Mouse (Mus musculus) brown adipose tissue, adult 24 weeks (tissue): ENCODE measurements around the gene Dpm2. TPM values are rescaled to one million over a fixed set of nuclear protein-coding genes. Genes with fewer than 3 reads are reported as not detected.

Source experiments
- H3K27ac ChIP-seq: fragments of 200-500 bp; replicated peaks from 2 replicates; pipeline ENCODE4 v1.5.1; 2012; ENCODE audit warnings: low read depth, mild to moderate bottlenecking, low read length
- H3K4me1 ChIP-seq: fragments of 200-500 bp; 2 replicates; pipeline ENCODE4 v1.6.1; 2012; ENCODE audit warnings: low read length, mixed read lengths; ENCODE audit not compliant: control insufficient read depth, insufficient read depth, insufficient read length
- H3K4me3 ChIP-seq: fragments of 200-500 bp; 2 replicates; pipeline ENCODE4 v1.5.1; 2012; ENCODE audit warnings: low read depth, mild to moderate bottlenecking, low read length, moderate library complexity; ENCODE audit not compliant: insufficient read depth
- polyA plus RNA-seq: library from polyadenylated mRNA; stranded (reverse); fragments of >200 nt; gene quantifications from 2 replicates; pipeline ENCODE4 v1.2.4, GENCODE M21; 2012; ENCODE audit not compliant: missing spikeins, insufficient read depth, insufficient read length

Dpm2 gene
- 31.2 and 37.5 TPM in 2 replicates for polyA plus RNA-seq

- Histone ChIP-seq H3K4me1 (no peaks in the 10 kb centered on the region), H3K4me3 (peak within 1 kb of the TSS; percentile 68), H3K27ac (peak within 1 kb of the TSS; percentile 62)
These were observed at the start of gene Dpm2 for GRCm38 (mm10) chr2:32570698-32571494. Gene Dpm2 (plus strand): TSS chr2:32570858.

- H3K27ac ChIP-seq: peak overlapping the region; percentile 41; the same call in 1 of the 2 replicates
- no peak overlapping the region for H3K4me3 ChIP-seq
These were observed 46.1 kb upstream of the Dpm2 start for GRCm38 (mm10) chr2:32524536-32525031.

GRCm38 (mm10) chr2:32525816-32526215 is 44.8 kb upstream of the Dpm2 start:
- peaks cover 12% of the 10 kb centered on the region for H3K4me1 ChIP-seq
- H3K4me3 ChIP-seq: no peak overlapping the region
- H3K27ac ChIP-seq: no peak overlapping the region

More at GRCm38 (mm10) chr2:32524536-32525031, 46.1 kb upstream of the Dpm2 start:
- peaks cover 12% of the 10 kb centered on the region for H3K4me1 ChIP-seq

DNA sequence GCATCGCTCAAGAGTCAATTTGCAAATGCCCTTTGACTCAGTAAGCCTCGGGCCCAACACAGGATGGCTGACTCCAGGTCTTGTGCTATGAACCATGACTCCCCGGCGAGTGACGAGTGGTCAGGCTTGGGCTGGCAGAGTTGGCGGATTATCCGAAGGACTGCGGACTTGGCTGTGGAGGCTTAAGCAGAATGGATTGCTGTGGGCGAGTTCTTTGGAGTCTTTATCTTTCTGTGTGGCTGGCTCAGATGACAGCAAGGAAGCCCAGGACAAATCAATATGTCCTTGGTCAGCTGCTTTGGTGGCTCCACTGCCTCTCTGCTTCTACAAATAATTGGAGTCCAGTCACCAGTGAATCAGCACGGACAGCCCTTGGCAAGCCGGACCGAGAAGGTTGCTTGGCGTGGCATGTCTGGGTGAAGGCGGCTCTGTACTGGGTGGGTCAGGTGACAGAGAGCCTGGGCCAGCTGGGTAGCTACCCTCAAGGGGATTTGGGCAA is 43.1 kb upstream of the Dpm2 start:
- no peak overlapping the region for H3K4me3 ChIP-seq
- peaks cover 7% of the 10 kb centered on the region for H3K4me1 ChIP-seq
- peak overlapping the region; percentile 74 for H3K27ac ChIP-seq

GRCm38 (mm10) chr2:32528326-32528725 is 42.3 kb upstream of the Dpm2 start:
- Histone ChIP-seq H3K4me3 (no peak overlapping the region), H3K4me1 (peaks cover 10% of the 10 kb centered on the region), H3K27ac (no peak overlapping the region)

DNA sequence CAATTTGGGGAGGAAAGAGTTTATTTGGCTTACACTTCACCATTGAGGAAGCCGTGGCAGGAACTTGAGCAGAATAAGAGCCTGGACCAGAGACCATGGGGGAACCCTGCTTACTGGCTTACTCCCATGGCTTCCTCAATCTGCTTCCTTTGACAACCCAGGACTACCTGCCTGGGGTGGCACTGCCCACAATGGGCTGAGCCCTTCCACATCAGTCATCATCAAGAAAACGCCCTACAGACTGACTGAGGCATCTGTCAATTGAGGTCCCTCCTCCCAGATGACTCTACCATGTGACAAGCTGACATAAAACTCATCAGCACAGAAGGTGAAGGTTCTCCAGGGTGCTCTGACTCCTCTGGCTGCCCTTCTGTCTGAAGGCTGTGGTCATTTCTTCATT is 40.2 kb upstream of the Dpm2 start:
- Histone ChIP-seq H3K4me1 (peaks cover 11% of the 10 kb centered on the region), H3K4me3 (no peak overlapping the region), H3K27ac (no peak overlapping the region)

DNA sequence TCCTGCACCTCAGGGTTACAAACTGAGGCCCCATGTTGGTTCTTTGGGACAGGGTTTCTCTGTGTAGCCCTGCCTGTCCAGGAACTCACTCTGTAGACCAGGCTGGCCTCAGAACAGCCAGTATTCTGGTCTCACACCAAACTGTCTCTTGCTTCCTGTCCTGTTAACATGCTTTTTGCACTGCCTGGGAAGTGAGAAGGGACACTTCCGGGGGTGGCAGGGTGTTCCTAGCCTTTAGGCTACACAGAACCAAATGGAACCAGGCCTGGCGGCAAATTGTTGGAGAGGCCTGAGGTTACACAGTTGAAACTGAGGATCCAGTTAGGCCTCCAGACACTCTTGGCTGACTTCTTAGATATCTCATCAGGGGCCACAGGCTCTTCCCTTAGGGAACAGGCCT is 37.5 kb upstream of the Dpm2 start:
- peaks cover 15% of the 10 kb centered on the region; the same call in 1 of the 2 replicates for H3K4me1 ChIP-seq
- no peak overlapping the region for H3K4me3 ChIP-seq
- H3K27ac ChIP-seq: peak overlapping the region; percentile 32; the same call in 1 of the 2 replicates

DNA sequence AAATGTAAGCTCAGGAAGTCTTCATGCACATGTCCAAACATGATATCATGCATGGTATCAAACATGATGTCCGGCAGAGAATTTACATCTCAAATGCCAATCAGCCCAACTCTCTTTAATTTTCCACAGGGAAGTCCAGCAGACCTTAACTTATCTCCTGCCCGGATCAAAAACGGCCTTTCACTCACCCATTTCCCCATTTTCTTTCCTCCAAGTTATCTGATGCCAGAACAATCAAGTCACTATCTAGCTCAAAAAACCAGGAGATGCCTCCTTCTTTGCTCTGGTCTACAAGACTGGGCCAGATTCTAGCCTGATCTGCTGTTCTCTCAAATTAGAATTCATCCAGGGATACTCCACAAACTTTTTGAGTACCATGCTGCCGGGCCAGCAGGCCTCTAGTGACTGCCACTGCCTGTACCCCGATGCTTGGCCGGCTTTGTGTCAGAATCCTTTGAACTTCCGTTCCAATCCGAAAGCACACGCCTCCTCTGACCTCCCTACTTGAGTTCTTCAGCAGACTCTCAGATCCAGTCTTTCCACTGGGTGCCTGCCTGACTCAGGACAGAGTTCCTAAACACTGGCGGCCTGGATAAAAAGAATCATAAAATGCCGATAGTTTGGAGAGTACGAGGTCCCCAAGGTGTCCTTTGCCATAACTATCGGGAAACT is 36.5 kb upstream of the Dpm2 start:
- peak overlapping the region; percentile 67 for H3K27ac ChIP-seq
- H3K4me3 ChIP-seq: peak overlapping the region; percentile 67
- peaks cover 25% of the 10 kb centered on the region for H3K4me1 ChIP-seq

DNA sequence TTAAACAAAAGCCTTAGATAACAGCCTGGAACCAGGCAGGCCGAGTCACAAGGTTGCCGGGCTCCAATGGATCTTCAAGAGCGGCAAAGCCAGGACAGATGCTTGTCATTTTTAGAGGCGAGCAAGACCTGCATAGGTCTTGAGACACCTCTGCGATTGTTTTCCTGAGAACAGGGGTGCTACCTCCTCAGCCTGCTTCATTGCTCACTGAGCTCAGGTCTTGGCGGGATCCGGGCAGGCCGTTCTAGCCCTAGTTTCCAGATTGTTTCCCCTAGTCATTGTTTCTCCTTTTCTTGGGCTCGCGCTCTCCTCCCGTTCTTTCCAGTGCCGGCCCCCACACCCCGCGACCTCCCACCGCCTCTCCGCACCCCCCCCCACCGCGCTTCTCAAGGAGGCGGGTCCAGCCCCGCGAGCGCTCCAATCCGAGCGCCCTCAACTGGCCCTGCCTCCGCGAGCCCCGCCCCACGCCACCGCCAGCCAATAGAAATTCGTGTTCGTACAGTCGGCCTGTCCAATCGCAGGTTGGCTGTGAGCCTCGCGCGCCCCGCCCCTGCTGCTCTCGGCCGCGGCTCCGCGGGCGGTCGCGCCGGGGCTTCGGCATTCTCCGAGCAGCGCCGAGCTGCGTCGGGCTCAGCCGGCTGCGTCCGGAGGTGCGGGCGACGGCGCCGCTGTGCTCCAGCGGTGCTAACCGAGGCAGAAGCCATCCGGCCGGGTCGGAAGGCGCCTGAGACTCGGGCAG is 35.8 kb upstream of the Dpm2 start, which contains the start of gene Fam102a:
Fam102a (plus strand) TSS at position 600 of the 739 bp plus-strand sequence.
- H3K27ac ChIP-seq: peak within 1 kb of the TSS; percentile 75
- H3K4me3 ChIP-seq: peak within 1 kb of the TSS; percentile 87
- H3K4me1 ChIP-seq: peaks cover 28% of the 10 kb centered on the region

DNA sequence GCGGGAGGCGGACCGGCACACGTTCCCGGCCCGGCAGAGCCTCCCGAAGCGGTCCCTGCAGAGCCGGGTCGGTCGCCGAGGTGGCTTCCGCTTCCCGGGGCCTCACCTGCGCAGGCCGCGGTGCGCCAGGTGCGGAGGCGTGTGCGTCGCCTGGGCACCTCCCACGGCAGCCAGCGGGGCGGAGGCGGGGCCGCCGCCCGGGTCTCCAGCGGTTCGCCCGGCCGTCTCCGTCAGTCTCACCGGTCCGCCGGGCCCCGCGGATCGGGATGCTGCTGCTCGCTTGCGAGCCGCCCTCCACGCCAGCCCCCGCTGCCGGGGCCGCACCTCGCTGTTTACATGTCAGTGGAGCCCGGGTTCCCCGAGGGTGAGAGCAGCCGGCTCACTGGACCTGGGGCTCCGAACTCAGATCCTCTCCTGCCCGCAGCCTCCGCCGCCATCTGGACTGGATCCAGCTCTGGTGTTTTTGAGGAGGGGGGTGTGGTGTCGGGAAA is 35.1 kb upstream of the Dpm2 start:
- H3K4me1 ChIP-seq: peaks cover 32% of the 10 kb centered on the region

GRCm38 (mm10) chr2:32536086-32536633 is 34.5 kb upstream of the Dpm2 start:
- H3K4me3 ChIP-seq: peak overlapping the region; percentile 87
- peak overlapping the region; percentile 75 for H3K27ac ChIP-seq
- peaks cover 38% of the 10 kb centered on the region for H3K4me1 ChIP-seq

More for the DNA sequence above, 35.1 kb upstream of the Dpm2 start:
- Histone ChIP-seq H3K27ac (peak overlapping the region; percentile 75), H3K4me3 (peak overlapping the region; percentile 87)

DNA sequence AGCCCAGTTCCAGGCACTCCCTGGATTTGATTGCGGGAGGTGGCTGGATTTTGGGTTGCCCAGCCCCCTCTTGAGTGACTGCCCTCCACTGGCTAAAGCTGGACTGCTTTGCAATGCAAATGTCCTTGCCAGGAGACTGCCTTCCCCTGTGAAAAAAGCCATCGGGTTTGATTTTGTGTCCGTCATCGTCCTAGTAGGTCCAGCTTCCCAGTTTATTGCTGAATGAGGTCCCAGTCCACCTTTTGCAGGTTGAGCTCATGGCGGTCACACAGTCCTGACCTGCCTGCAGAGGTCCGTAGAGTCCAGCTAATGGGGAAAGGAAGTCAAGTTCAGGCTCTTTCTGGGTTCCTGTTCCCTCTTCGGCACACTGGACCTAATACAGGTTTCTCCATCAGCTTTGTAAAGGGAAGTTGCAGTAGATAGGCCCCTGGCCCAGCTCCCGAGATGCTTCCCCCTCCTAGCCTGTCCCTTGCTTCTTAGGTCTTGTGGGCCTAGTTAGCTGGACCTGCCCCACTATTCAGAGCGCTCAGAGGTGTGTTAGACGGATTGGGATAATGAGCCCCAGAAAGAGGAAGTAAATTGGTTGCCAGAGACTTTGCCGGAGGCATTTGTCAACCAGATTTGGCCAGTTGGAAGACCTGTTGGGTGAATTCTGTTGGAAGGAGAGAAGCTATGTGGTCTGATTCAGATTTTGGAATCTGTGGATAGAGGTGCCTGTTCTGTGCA is 33.9 kb upstream of the Dpm2 start:
- peak overlapping the region; percentile 75 for H3K27ac ChIP-seq
- peak overlapping the region; percentile 87 for H3K4me3 ChIP-seq
- peaks cover 44% of the 10 kb centered on the region for H3K4me1 ChIP-seq

DNA sequence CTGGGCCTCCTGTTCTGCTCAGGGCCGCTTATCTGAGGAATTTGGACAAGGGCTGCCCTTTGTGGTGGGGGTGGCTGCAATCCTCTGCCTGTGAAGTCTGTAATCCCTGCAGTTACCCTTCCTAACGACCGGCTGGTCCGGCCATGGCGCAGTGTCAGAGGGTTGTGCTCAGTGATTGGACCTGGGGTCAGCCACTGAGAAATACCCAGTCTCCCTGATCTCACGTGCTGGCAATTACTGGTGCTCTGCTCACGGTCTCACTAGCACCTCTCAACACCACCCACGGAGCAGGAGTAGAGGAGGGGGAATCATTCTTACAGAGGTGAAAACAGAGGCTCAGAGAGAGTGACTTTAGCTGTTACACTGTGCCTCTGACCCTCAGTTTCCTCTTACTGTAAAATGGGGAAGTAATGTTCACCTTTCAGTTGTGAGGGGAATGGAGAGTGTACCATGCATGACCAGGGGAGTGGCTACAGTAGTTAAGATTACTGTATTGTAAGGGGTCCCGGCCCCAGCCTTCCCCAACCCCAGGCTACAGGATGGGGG is 33.2 kb upstream of the Dpm2 start:
- H3K4me1 ChIP-seq: peaks cover 48% of the 10 kb centered on the region
- peak overlapping the region; percentile 87 for H3K4me3 ChIP-seq
- peak overlapping the region; percentile 75 for H3K27ac ChIP-seq
